In the genomic region with DNA sequence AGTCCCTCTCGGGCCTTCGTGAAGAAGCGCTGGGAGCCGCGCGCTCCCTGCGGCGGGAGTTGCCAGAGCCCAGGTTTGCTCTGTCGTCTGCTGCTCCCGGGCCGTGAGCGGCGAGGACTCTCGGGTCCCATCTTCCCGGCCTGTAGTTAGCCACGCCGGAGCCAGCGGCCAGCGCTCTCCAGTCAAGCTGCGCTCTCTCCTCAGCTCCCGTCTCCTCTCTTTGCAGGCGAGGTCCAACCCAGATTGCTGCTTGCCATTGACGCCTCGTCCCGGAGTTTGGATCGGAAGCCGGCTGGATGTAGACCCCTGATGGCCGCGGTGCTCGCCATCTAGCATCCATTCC, we compare ENCODE assay signal across 8 mouse cellular contexts. TPM values are rescaled to one million over a fixed set of nuclear protein-coding genes. Genes with fewer than 3 reads are reported as not detected.
DNase-seq lines count a peak whose midpoint lies in the region; ATAC-seq and TF ChIP-seq lines count a peak whose summit lies in the region.

No protein-coding gene starts in this region.

- DNase-seq in kidney, postnatal 0 days (ENCODE audit: low spot score): no peak
- DNase-seq in kidney, adult 9 months: no peak
- no peak for DNase-seq in midbrain, postnatal 0 days (ENCODE audit: low spot score)
- DNase-seq in cerebellum, postnatal 14 days: no peak
- DNase-seq in embryo, embryonic 10 days (ENCODE audit: low spot score): no peak
- no peak for DNase-seq in left cerebral cortex, adult 18-20 months (ENCODE audit: low spot score in 2 of 2)

- H3K36me3 ChIP-seq in kidney, postnatal 0 days (ENCODE audit: insufficient read depth, low read length): peaks cover 18% of the 10 kb centered on the region; the same call in 1 of the 2 replicates
- peaks cover 3% of the 10 kb centered on the region; the same call in 1 of the 2 replicates for H3K36me3 ChIP-seq in hindbrain, embryonic 16.5 days (ENCODE audit: control insufficient read depth, insufficient read depth, low read length)
- H3K36me3 ChIP-seq in midbrain, postnatal 0 days (ENCODE audit: insufficient read depth, low read length): peaks cover 18% of the 10 kb centered on the region

- no peak for TF ChIP-seq POLR2A in cortical plate, adult 2 months (IDR thresholded peaks at IDR 0.05; ENCODE audit: extremely low read depth, insufficient read depth, low read length)

- H3K4me3 ChIP-seq in kidney, postnatal 0 days (replicated peaks; ENCODE audit: low read depth, low read length): peak overlapping the region; percentile 67
- peak overlapping the region; percentile 75 for H3K4me3 ChIP-seq in cortical plate, adult 2 months (ENCODE audit: insufficient read depth, low read length)
- peak overlapping the region; percentile 71 for H3K4me3 ChIP-seq in hindbrain, embryonic 16.5 days (ENCODE audit: low read length)
- H3K4me3 ChIP-seq in midbrain, postnatal 0 days (ENCODE audit: low read depth, low read length): peak overlapping the region; percentile 85

- peak overlapping the region; percentile 92 for H3K27ac ChIP-seq in kidney, postnatal 0 days
- no peak overlapping the region for H3K27ac ChIP-seq in cortical plate, adult 2 months (ENCODE audit: insufficient read depth, low read length)
- H3K27ac ChIP-seq in hindbrain, embryonic 16.5 days (ENCODE audit: low read depth, low read length): peak overlapping the region; percentile 80
- H3K27ac ChIP-seq in midbrain, postnatal 0 days (ENCODE audit: low read depth, low read length): peak overlapping the region; percentile 89

- no peaks in the 10 kb centered on the region for H3K4me1 ChIP-seq in kidney, postnatal 0 days (replicated peaks; ENCODE audit: insufficient read depth, low read length)
- peaks cover 4% of the 10 kb centered on the region for H3K4me1 ChIP-seq in cortical plate, adult 2 months (ENCODE audit: control insufficient read depth, insufficient read depth, low read length)
- H3K4me1 ChIP-seq in hindbrain, embryonic 16.5 days (ENCODE audit: control insufficient read depth, insufficient read depth, low read depth, low read length): peaks cover 17% of the 10 kb centered on the region
- no peaks in the 10 kb centered on the region; the same call in 1 of the 2 replicates for H3K4me1 ChIP-seq in midbrain, postnatal 0 days (ENCODE audit: insufficient read depth, low read length)

- TF ChIP-seq CTCF in kidney, postnatal 0 days (IDR thresholded peaks at IDR 0.05; ENCODE audit: low read depth): no peak
- no peak for TF ChIP-seq CTCF in cortical plate, adult 2 months (IDR thresholded peaks at IDR 0.05; ENCODE audit: extremely low read depth, insufficient read depth, low read length)
- no peak; the same call in 1 of the 2 replicates for TF ChIP-seq CTCF in midbrain, postnatal 0 days (IDR thresholded peaks at IDR 0.05)

- no peaks in the 10 kb centered on the region for H3K27me3 ChIP-seq in kidney, postnatal 0 days (ENCODE audit: insufficient read depth, low read length)
- no peaks in the 10 kb centered on the region for H3K27me3 ChIP-seq in hindbrain, embryonic 16.5 days (replicated peaks; ENCODE audit: control insufficient read depth, insufficient read depth, low read length)
- no peaks in the 10 kb centered on the region for H3K27me3 ChIP-seq in midbrain, postnatal 0 days (ENCODE audit: insufficient read depth, low read length)

- peak overlapping the region; percentile 67 for H3K9ac ChIP-seq in kidney, postnatal 0 days (ENCODE audit: low read depth, low read length)
- H3K9ac ChIP-seq in hindbrain, embryonic 16.5 days (ENCODE audit: low read depth, low read length): peak overlapping the region; percentile 69
- H3K9ac ChIP-seq in midbrain, postnatal 0 days (replicated peaks; ENCODE audit: low read length, poor library complexity, severe bottlenecking): peak overlapping the region; percentile 84

- peak overlapping the region; percentile 78 for H3K4me2 ChIP-seq in kidney, postnatal 0 days (ENCODE audit: low read length)
- H3K4me2 ChIP-seq in hindbrain, embryonic 16.5 days (ENCODE audit: low read length): peak overlapping the region; percentile 82
- H3K4me2 ChIP-seq in midbrain, postnatal 0 days (ENCODE audit: low read depth, low read length, poor library complexity, severe bottlenecking): peak overlapping the region; percentile 77

- 0% methylated on average over 30 of the region's 30 CpGs for WGBS in kidney, postnatal 0 days
- WGBS in hindbrain, embryonic 16.5 days: under 1% methylated on average over 30 of the region's 30 CpGs
- under 1% methylated on average over 30 of the region's 30 CpGs for WGBS in midbrain, postnatal 0 days

- no peaks in the 10 kb centered on the region for H3K9me3 ChIP-seq in kidney, postnatal 0 days (replicated peaks; ENCODE audit: low read length)
- no peaks in the 10 kb centered on the region for H3K9me3 ChIP-seq in hindbrain, embryonic 16.5 days (ENCODE audit: control insufficient read depth, low read length)
- no peaks in the 10 kb centered on the region for H3K9me3 ChIP-seq in midbrain, postnatal 0 days (ENCODE audit: low read length)

- no peak; the same call in 1 of the 2 replicates for ATAC-seq in kidney, postnatal 0 days (replicated peaks; ENCODE audit: low FRiP score, low read depth)
- ATAC-seq in hindbrain, embryonic 16.5 days: peak; percentile 82
- no peak; the same call in 1 of the 2 replicates for ATAC-seq in midbrain, postnatal 0 days (ENCODE audit: low FRiP score)

RNA-seq across cellular contexts. Expression of a gene that starts 0.3 kb away (rescaled TPM):
- 31.3 and 34.0 TPM in 2 replicates for polyA plus RNA-seq in kidney, postnatal 0 days (2015; fragmentation: Nextera tagmentation; extraction: Ambion mirVana)
- polyA plus RNA-seq in cortical plate, adult 2 months (2012; rRNA removed): 67.1 and 67.7 TPM in 2 replicates
- polyA plus RNA-seq in hindbrain, embryonic 16.5 days (2015; fragmentation: Nextera tagmentation; extraction: Ambion mirVana): 41.8 and 41.9 TPM in 2 replicates
- total RNA-seq in midbrain, postnatal 0 days (2014; rRNA removed): 48.3 and 76.7 TPM in 2 replicates
- polyA plus RNA-seq in midbrain, postnatal 0 days (2015; fragmentation: Nextera tagmentation; extraction: Ambion mirVana): 41.0 and 46.2 TPM in 2 replicates
- total RNA-seq in left cerebral cortex, adult 18-20 months (2021): 10 to 100 TPM; 65.1 to 66.2 TPM

RNA-seq across cellular contexts. Expression of a gene that starts 34.4 kb away (rescaled TPM):
- 29.6 and 30.1 TPM in 2 replicates for polyA plus RNA-seq in kidney, postnatal 0 days (2015; fragmentation: Nextera tagmentation; extraction: Ambion mirVana)
- 76.4 and 78.4 TPM in 2 replicates for polyA plus RNA-seq in cortical plate, adult 2 months (2012; rRNA removed)
- 142 and 156 TPM in 2 replicates for polyA plus RNA-seq in hindbrain, embryonic 16.5 days (2015; fragmentation: Nextera tagmentation; extraction: Ambion mirVana)
- 182 and 193 TPM in 2 replicates for total RNA-seq in midbrain, postnatal 0 days (2014; rRNA removed)
- 164 and 180 TPM in 2 replicates for polyA plus RNA-seq in midbrain, postnatal 0 days (2015; fragmentation: Nextera tagmentation; extraction: Ambion mirVana)
- 10 to 100 TPM; 72.3 to 77.3 TPM for total RNA-seq in left cerebral cortex, adult 18-20 months (2021)

RNA-seq across cellular contexts. Expression of a gene that starts 49.7 kb away (rescaled TPM):
- not detected in 2 replicates for polyA plus RNA-seq in kidney, postnatal 0 days (2015; fragmentation: Nextera tagmentation; extraction: Ambion mirVana)
- polyA plus RNA-seq in cortical plate, adult 2 months (2012; rRNA removed): 0.26 and 0.33 TPM in 2 replicates
- 0.41 and 0.53 TPM in 2 replicates for polyA plus RNA-seq in hindbrain, embryonic 16.5 days (2015; fragmentation: Nextera tagmentation; extraction: Ambion mirVana)
- 0.93 and 1.2 TPM in 2 replicates for total RNA-seq in midbrain, postnatal 0 days (2014; rRNA removed)
- 0.33 and 0.52 TPM in 2 replicates for polyA plus RNA-seq in midbrain, postnatal 0 days (2015; fragmentation: Nextera tagmentation; extraction: Ambion mirVana)
- total RNA-seq in left cerebral cortex, adult 18-20 months (2021): under 1 TPM; 0.23 to 0.42 TPM
